Mouse (Mus musculus) central nervous system, embryonic 18 days (tissue): ENCODE data around the gene Slc25a35. TPM values are rescaled to one million over a fixed set of nuclear protein-coding genes. Genes with fewer than 3 reads are reported as not detected.

Experiments used
- polyA plus RNA-seq: library from polyadenylated mRNA; depleted of rRNA; stranded (reverse); fragments of >200 nt; gene quantifications from 2 replicates; pipeline ENCODE4 v1.2.3, GENCODE M21; 2012; rRNA removed

Slc25a35 gene
- polyA plus RNA-seq: 2.6 and 2.7 TPM in 2 replicates

GRCm38 (mm10) chr11:68967337-68968282 lies at the start of gene Slc25a35:
Slc25a35 (plus strand) TSS chr11:68968131.

GRCm38 (mm10) chr11:68926981-68927380 lies 41.0 kb upstream of the Slc25a35 start, which contains the start of gene Odf4:
Odf4 (minus strand) TSS chr11:68927081.

GRCm38 (mm10) chr11:68957308-68957707 lies 10.6 kb upstream of the Slc25a35 start, which contains the start of gene Arhgef15:
Arhgef15 (minus strand) TSS chr11:68957480.

GRCm38 (mm10) chr11:68975085-68975484 lies 7.2 kb downstream of the Slc25a35 start, which contains the start of gene Rangrf:
Rangrf (minus strand) TSS chr11:68975185.

GRCm38 (mm10) chr11:69008182-69009121 lies 40.5 kb downstream of the Slc25a35 start, which contains the start of gene Pfas:
Pfas (minus strand) TSS chr11:69008460.

GRCm38 (mm10) chr11:69015644-69016441 lies 47.9 kb downstream of the Slc25a35 start, which contains the start of gene Ctc1:
Ctc1 (plus strand) TSS chr11:69015911.

Other genes with a start within 250 kb of the Slc25a35 start
- 82.7 and 83.6 TPM in 2 replicates for gene Ndel1, start 96.3 kb upstream of the Slc25a35 start, polyA plus RNA-seq
- 0.05 and 0.34 TPM in 2 replicates for gene Rnf222, start 79.6 kb upstream of the Slc25a35 start, polyA plus RNA-seq
- gene Rpl26, start 66.5 kb upstream of the Slc25a35 start, polyA plus RNA-seq: 2,315 and 2,419 TPM in 2 replicates
- gene Odf4, start 41.0 kb upstream of the Slc25a35 start, polyA plus RNA-seq: 3.6 and 4.3 TPM in 2 replicates
- gene Arhgef15, start 10.7 kb upstream of the Slc25a35 start, polyA plus RNA-seq: 32.4 and 33.6 TPM in 2 replicates
- gene Rangrf, start 7.1 kb downstream of the Slc25a35 start, polyA plus RNA-seq: 26.9 and 31.1 TPM in 2 replicates
- gene Pfas, start 40.3 kb downstream of the Slc25a35 start, polyA plus RNA-seq: 21.3 and 22.2 TPM in 2 replicates
- 102 and 109 TPM in 2 replicates for gene Ctc1, start 47.8 kb downstream of the Slc25a35 start, polyA plus RNA-seq
- 16.9 and 19.1 TPM in 2 replicates for gene Aurkb, start 77.5 kb downstream of the Slc25a35 start, polyA plus RNA-seq
- gene Borcs6, start 91.6 kb downstream of the Slc25a35 start, polyA plus RNA-seq: 25.1 and 25.6 TPM in 2 replicates
- 32.3 and 33.9 TPM in 2 replicates for gene Tmem107, start 102.7 kb downstream of the Slc25a35 start, polyA plus RNA-seq
- gene Vamp2, start 120.4 kb downstream of the Slc25a35 start, polyA plus RNA-seq: 324 and 361 TPM in 2 replicates
- gene Per1, start 127.1 kb downstream of the Slc25a35 start, polyA plus RNA-seq: 11.5 and 13.7 TPM in 2 replicates
- 1.6 and 1.7 TPM in 2 replicates for gene Hes7, start 152.3 kb downstream of the Slc25a35 start, polyA plus RNA-seq
- gene 9130213A22Rik, start 154.5 kb downstream of the Slc25a35 start, polyA plus RNA-seq: 1.2 TPM in 2 replicates
- gene Aloxe3, start 157.8 kb downstream of the Slc25a35 start, polyA plus RNA-seq: 16.7 and 18.3 TPM in 2 replicates
- gene Alox12b, start 188.9 kb downstream of the Slc25a35 start, polyA plus RNA-seq: 0.49 and 1.0 TPM in 2 replicates
- 0.36 and 0.44 TPM in 2 replicates for gene Alox8, start 229.7 kb downstream of the Slc25a35 start, polyA plus RNA-seq